Mouse (Mus musculus) ES-E14 (cell line): ENCODE data around the gene Nasp.

Source experiments
- CHD2 ChIP-seq: IDR thresholded peaks from 2 replicates; pipeline ENCODE4 v1.6.1; 2014; ENCODE audit warnings: mild to moderate bottlenecking, low read depth, low read length, inconsistent platforms
- HCFC1 ChIP-seq: IDR thresholded peaks from 2 replicates; pipeline ENCODE4 v1.6.1; 2012; ENCODE audit warnings: low read length, inconsistent platforms, borderline replicate concordance; ENCODE audit not compliant: insufficient read depth
- MAFK ChIP-seq: IDR thresholded peaks from 2 replicates; pipeline ENCODE4 v1.6.1; 2014; ENCODE audit warnings: mild to moderate bottlenecking, low read depth, low read length, inconsistent platforms; ENCODE audit not compliant: insufficient read depth
- ZC3H11A ChIP-seq: IDR thresholded peaks from 2 replicates; pipeline ENCODE4 v1.6.1; 2012; ENCODE audit warnings: low read depth, mild to moderate bottlenecking, inconsistent platforms, low read length, borderline replicate concordance
- ZNF384 ChIP-seq: IDR thresholded peaks from 2 replicates; pipeline ENCODE4 v1.6.1; 2012; ENCODE audit warnings: low read depth, low read length, inconsistent platforms

DNA sequence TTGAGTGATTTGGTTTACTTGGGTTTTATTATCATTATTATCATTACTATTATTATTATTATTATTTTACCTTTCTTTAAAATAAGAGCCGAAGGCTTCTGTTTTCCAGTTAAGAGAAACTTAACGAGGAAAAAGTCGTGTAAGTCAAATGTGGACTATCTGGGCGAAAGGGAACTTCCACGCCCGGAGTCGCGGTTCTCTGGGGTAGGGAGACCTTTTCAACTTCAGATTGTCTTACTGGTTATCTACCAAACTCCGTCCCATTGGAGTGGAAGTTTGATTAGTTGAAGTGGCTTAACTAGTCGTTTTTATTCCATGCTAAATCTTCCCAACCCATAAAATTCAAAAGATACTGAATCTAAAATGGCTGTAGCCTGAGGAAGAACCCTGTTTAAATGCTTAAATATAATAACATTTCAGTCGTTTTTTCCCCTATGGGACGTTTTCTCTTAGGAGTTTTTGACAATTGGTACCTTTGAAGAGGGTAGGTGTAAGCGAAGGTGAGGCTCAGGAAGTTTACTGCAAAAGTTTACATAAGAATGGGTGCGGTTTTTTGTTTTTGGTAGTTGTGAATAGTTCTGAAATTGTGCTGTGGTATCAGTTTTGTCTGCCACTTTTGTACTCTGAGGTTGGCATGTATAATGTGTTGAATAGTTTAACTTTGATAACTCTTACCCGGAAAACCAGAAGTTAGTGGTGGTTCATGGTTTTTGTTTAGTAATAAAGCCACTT is 69.4 kb downstream of the Nasp start:
- TF ChIP-seq HCFC1 (no peak), MAFK (no peak), ZC3H11A (no peak), CHD2 (no peak), ZNF384 (no peak)
